ENCODE assay signal across 8 mouse cellular contexts in genomic region chr4:62699191-62699812, GRCm38 (mm10).
DNase-seq lines count a peak whose midpoint lies in the region; ATAC-seq and TF ChIP-seq lines count a peak whose summit lies in the region.

No protein-coding gene starts in this region.

- no peaks in the 10 kb centered on the region for H3K9me3 ChIP-seq in hindbrain, postnatal 0 days (ENCODE audit: low read length)

- WGBS in hindbrain, postnatal 0 days: 6% methylated on average over 10 of the region's 10 CpGs

- peaks cover 3% of the 10 kb centered on the region for H3K4me1 ChIP-seq in cortical plate, adult 2 months (ENCODE audit: control insufficient read depth, insufficient read depth, low read length)
- peaks cover 24% of the 10 kb centered on the region for H3K4me1 ChIP-seq in hindbrain, postnatal 0 days (ENCODE audit: insufficient read depth, low read length)

- peak; percentile 96 for DNase-seq in adrenal gland, adult 2 months
- DNase-seq in gastrocnemius, postnatal 10 days: peak; percentile 91
- peak; percentile 97 for DNase-seq in hindbrain, postnatal 0 days (ENCODE audit: low spot score)
- DNase-seq in left cerebral cortex, adult 2 months (ENCODE audit: extremely low spot score in 1 of 2, low spot score in 2 of 2): peak; percentile 92
- peak; percentile 95 for DNase-seq in lung, postnatal 36 days
- peak; percentile 64 for DNase-seq in retina, postnatal 7 days (ENCODE audit: low read depth, low spot score)
- DNase-seq in c-Kit-positive CD71-positive TER-119-positive erythroid progenitor cells, embryonic 14.5 days (ENCODE audit: low spot score): no peak

- H3K4me3 ChIP-seq in cortical plate, adult 2 months (ENCODE audit: insufficient read depth, low read length): peak overlapping the region; percentile 54
- H3K4me3 ChIP-seq in hindbrain, postnatal 0 days (ENCODE audit: low read length): peak overlapping the region; percentile 27
- H3K4me3 ChIP-seq in left cerebral cortex, adult 2 months: peak overlapping the region; percentile 67

- ATAC-seq in hindbrain, postnatal 0 days: peak; percentile 90

- peaks cover 18% of the 10 kb centered on the region; the same call in 1 of the 2 replicates for H3K36me3 ChIP-seq in hindbrain, postnatal 0 days (ENCODE audit: insufficient read depth, low read length)

- peak overlapping the region; percentile 28; the same call in 1 of the 2 replicates for H3K9ac ChIP-seq in hindbrain, postnatal 0 days (replicated peaks; ENCODE audit: low read length)

- H3K4me2 ChIP-seq in hindbrain, postnatal 0 days (ENCODE audit: low read depth, low read length): peak overlapping the region; percentile 54

- H3K27ac ChIP-seq in cortical plate, adult 2 months (ENCODE audit: insufficient read depth, low read length): peak overlapping the region; percentile 19
- H3K27ac ChIP-seq in hindbrain, postnatal 0 days: peak overlapping the region; percentile 65; the same call in 1 of the 2 replicates
- H3K27ac ChIP-seq in left cerebral cortex, adult 2 months: peak overlapping the region; percentile 86

- TF ChIP-seq CTCF in cortical plate, adult 2 months (IDR thresholded peaks at IDR 0.05; ENCODE audit: extremely low read depth, insufficient read depth, low read length): no peak
- peak; percentile 60 for TF ChIP-seq CTCF in hindbrain, postnatal 0 days (IDR thresholded peaks at IDR 0.05; ENCODE audit: low read depth)
- TF ChIP-seq CTCF in left cerebral cortex, adult 2 months (IDR thresholded peaks at IDR 0.05): peak; percentile 59

- TF ChIP-seq POLR2A in cortical plate, adult 2 months (IDR thresholded peaks at IDR 0.05; ENCODE audit: extremely low read depth, insufficient read depth, low read length): peak; percentile 97

- H3K27me3 ChIP-seq in hindbrain, postnatal 0 days (ENCODE audit: insufficient read depth, low read length): no peaks in the 10 kb centered on the region

- intact Hi-C loops in left cerebral cortex, adult 2 months (cut with DNase I): loop anchor here (5.0 kb wide), 1 partner anchor 87 kb away; no protein-coding TSS in a partner anchor

Comparison
In these comparisons a context has a peak if more than half of its experiments do, and no peak if none do; other contexts are left out.
1. H3K27ac ChIP-seq: peak in every context shown above with its lines; median percentile 86 in left cerebral cortex, adult 2 months; 65 in hindbrain, postnatal 0 days; 19 in cortical plate, adult 2 months.